Mouse (Mus musculus): ENCODE measurements at regions not wholly inside any gene's neighbourhood (a gene's known extent, or its start where the extent isn't known, plus 50 kb on each side); places are given as distances from the start of the nearest gene placed in this dataset.

DNA sequence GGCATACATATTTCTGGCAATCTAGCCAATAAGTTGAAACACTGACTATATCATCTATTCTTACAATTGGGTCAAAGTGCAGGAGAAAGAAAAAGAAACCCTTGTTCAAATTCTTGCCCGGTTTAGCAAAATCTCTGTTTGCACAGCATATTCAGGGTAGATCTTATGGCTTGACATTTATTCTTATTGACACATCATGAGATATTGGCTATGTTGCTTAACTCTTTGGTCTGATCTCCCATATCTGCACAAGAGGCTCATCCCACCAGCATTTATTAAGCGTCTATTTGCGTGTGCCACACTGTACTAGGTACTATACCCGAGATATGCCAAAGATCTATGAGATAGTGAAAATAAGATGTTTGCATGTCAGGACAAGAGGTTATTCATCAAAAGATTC lies 212.9 kb upstream of the Prep start:
- H3K4me3 ChIP-seq (ENCODE audit: low read length) = no peak overlapping the region
- H3K36me3 ChIP-seq (ENCODE audit: control insufficient read depth, insufficient read depth, low read length) = no peaks in the 10 kb centered on the region
- ATAC-seq = no peak
- H3K9me3 ChIP-seq (ENCODE audit: control insufficient read depth, low read length) = no peaks in the 10 kb centered on the region
- H3K4me1 ChIP-seq (ENCODE audit: control insufficient read depth, insufficient read depth, low read depth, low read length) = no peaks in the 10 kb centered on the region
- no peak overlapping the region for H3K9ac ChIP-seq (ENCODE audit: low read depth, low read length)
- no peaks in the 10 kb centered on the region for H3K27me3 ChIP-seq (replicated peaks; ENCODE audit: control insufficient read depth, insufficient read depth, low read length)
- no peak overlapping the region for H3K4me2 ChIP-seq (ENCODE audit: low read length)
- WGBS = 94% methylated on average over 4 of the region's 4 CpGs
- no peak overlapping the region for H3K27ac ChIP-seq (ENCODE audit: low read depth, low read length)

DNA sequence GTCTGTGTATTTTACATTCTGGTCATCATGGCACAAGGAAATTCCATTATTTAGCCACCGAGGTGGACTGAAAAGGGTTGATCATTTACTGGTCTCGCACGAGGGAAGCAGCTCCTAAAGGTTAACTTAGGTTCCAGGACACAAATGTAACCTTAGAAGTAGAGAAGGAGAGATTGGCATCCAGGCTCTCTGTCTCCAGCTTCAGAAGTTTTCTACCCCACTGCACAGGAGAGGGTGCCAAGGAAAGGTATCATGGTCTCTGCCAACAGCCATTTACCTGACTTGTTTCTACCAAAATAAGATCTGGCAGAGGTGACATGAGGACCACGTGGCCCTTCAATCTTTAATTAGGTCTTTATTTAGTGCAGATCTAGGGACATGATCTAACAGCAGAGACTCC lies 218.0 kb upstream of the Prep start:
- Histone ChIP-seq H3K4me3 (ENCODE audit: low read length) (no peak overlapping the region), H3K4me2 (ENCODE audit: low read length) (no peak overlapping the region), H3K4me1 (ENCODE audit: control insufficient read depth, insufficient read depth, low read depth, low read length) (no peaks in the 10 kb centered on the region), H3K9ac (ENCODE audit: low read depth, low read length) (no peak overlapping the region), H3K27me3 (replicated peaks; ENCODE audit: control insufficient read depth, insufficient read depth, low read length) (no peaks in the 10 kb centered on the region), H3K9me3 (ENCODE audit: control insufficient read depth, low read length) (no peaks in the 10 kb centered on the region), H3K27ac (ENCODE audit: low read depth, low read length) (no peak overlapping the region), H3K36me3 (ENCODE audit: control insufficient read depth, insufficient read depth, low read length) (no peaks in the 10 kb centered on the region)
- ATAC-seq = no peak
- 77% methylated on average over 4 of the region's 4 CpGs for WGBS

DNA sequence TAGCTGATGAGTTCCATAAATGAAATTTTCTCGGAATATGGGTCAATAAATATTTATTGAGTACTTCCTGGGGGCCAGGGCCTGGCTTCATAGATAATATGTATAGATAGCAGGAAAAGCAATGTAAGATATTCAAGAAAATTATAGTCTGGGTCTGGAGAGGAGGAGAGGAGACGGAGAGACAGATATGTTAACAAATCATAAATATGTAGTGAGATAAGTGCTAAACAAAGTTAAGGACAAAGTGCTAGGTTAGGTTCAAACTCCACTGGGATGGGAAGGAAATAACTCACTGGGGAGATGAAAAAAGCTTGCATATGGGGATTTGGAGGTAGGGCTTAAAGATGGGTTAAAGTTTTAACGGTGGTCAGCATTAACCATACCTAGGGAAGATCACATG lies 220.2 kb upstream of the Prep start:
- H3K4me1 ChIP-seq (ENCODE audit: control insufficient read depth, insufficient read depth, low read depth, low read length) = no peaks in the 10 kb centered on the region
- H3K27ac ChIP-seq (ENCODE audit: low read depth, low read length) = no peak overlapping the region
- no peak for ATAC-seq
- 89% methylated on average over 3 of the region's 3 CpGs for WGBS
- no peaks in the 10 kb centered on the region for H3K27me3 ChIP-seq (replicated peaks; ENCODE audit: control insufficient read depth, insufficient read depth, low read length)
- no peak overlapping the region for H3K4me2 ChIP-seq (ENCODE audit: low read length)
- H3K36me3 ChIP-seq (ENCODE audit: control insufficient read depth, insufficient read depth, low read length) = no peaks in the 10 kb centered on the region
- H3K9ac ChIP-seq (ENCODE audit: low read depth, low read length) = no peak overlapping the region
- no peaks in the 10 kb centered on the region for H3K9me3 ChIP-seq (ENCODE audit: control insufficient read depth, low read length)
- no peak overlapping the region for H3K4me3 ChIP-seq (ENCODE audit: low read length)

DNA sequence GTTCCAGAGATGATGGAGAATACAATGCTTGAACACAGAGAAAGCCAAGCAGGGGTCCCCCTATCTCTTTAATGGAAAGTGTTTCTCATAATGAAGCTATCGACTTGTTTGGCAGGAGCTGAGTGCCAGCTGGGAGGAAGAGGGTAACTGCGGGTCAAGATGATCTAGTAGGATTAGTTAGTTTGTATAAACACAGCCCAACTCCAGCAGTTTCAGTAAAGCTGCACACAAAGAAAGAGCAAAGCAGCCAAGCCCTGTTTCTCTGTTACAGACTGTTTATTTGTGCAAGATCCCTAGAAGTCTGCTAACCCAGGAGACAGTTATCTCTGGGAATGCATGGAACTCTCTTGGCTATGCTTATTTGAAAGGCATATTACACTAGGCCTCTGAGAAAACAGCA lies 220.9 kb upstream of the Prep start:
- Histone ChIP-seq H3K27ac (ENCODE audit: low read depth, low read length) (no peak overlapping the region), H3K4me2 (ENCODE audit: low read length) (no peak overlapping the region), H3K9me3 (ENCODE audit: control insufficient read depth, low read length) (no peaks in the 10 kb centered on the region), H3K36me3 (ENCODE audit: control insufficient read depth, insufficient read depth, low read length) (no peaks in the 10 kb centered on the region), H3K4me3 (ENCODE audit: low read length) (no peak overlapping the region), H3K9ac (ENCODE audit: low read depth, low read length) (no peak overlapping the region), H3K27me3 (replicated peaks; ENCODE audit: control insufficient read depth, insufficient read depth, low read length) (no peaks in the 10 kb centered on the region), H3K4me1 (ENCODE audit: control insufficient read depth, insufficient read depth, low read depth, low read length) (no peaks in the 10 kb centered on the region)
- ATAC-seq = no peak
- WGBS = 16% methylated on average over 2 of the region's 2 CpGs

DNA sequence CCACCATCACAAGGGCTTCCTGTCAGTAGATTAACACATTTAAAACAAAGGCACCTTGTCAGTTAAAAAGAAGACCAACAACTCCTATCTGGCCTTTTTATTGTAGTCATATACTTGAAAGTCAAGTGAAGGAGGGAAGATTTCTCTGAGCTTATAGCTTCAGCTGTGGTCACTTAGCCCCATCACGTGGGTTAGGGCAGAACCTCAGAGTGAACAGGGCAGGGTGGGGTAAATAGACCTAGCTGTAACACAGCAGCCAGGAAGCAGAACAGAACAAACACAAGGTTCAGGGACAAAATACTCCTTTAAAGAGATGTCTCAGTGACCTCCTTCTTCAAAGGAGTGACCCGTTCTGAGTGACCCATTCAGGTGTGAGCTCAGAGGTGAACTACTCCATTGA lies 226.6 kb upstream of the Prep start:
- H3K4me1 ChIP-seq (ENCODE audit: control insufficient read depth, insufficient read depth, low read depth, low read length) = no peaks in the 10 kb centered on the region
- no peaks in the 10 kb centered on the region for H3K36me3 ChIP-seq (ENCODE audit: control insufficient read depth, insufficient read depth, low read length)
- no peaks in the 10 kb centered on the region for H3K9me3 ChIP-seq (ENCODE audit: control insufficient read depth, low read length)
- no peaks in the 10 kb centered on the region for H3K27me3 ChIP-seq (replicated peaks; ENCODE audit: control insufficient read depth, insufficient read depth, low read length)
- no peak overlapping the region for H3K9ac ChIP-seq (ENCODE audit: low read depth, low read length)
- no peak overlapping the region for H3K4me2 ChIP-seq (ENCODE audit: low read length)
- H3K27ac ChIP-seq (ENCODE audit: low read depth, low read length) = no peak overlapping the region
- H3K4me3 ChIP-seq (ENCODE audit: low read length) = no peak overlapping the region
- ATAC-seq = no peak
- 82% methylated on average over 2 of the region's 2 CpGs for WGBS

DNA sequence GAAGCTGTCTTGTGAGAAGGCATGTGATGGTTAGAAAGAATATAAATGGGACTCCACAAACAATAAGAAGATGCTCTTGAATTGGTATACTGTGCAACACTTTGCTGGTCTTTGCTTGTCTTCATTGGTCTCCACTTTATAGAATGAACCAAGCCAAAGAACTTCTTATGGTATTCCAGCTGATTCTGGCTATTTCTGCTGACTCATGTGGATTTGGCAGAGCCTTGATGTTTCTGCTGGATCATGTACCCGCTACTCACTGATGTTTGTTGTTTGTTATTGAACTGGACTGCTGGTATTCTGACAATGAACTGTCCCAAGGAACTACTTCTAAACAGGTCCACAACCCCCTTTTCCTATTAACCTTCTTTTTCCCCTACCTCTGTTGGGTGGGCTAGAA lies 234.5 kb upstream of the Prep start:
- Histone ChIP-seq H3K4me3 (ENCODE audit: low read length) (no peak overlapping the region), H3K36me3 (ENCODE audit: control insufficient read depth, insufficient read depth, low read length) (no peaks in the 10 kb centered on the region), H3K9ac (ENCODE audit: low read depth, low read length) (no peak overlapping the region), H3K9me3 (ENCODE audit: control insufficient read depth, low read length) (no peaks in the 10 kb centered on the region), H3K4me1 (ENCODE audit: control insufficient read depth, insufficient read depth, low read depth, low read length) (no peaks in the 10 kb centered on the region), H3K27me3 (replicated peaks; ENCODE audit: control insufficient read depth, insufficient read depth, low read length) (no peaks in the 10 kb centered on the region), H3K27ac (ENCODE audit: low read depth, low read length) (no peak overlapping the region), H3K4me2 (ENCODE audit: low read length) (no peak overlapping the region)
- no peak for ATAC-seq
- 100% methylated on average over 1 of the region's 1 CpGs for WGBS

DNA sequence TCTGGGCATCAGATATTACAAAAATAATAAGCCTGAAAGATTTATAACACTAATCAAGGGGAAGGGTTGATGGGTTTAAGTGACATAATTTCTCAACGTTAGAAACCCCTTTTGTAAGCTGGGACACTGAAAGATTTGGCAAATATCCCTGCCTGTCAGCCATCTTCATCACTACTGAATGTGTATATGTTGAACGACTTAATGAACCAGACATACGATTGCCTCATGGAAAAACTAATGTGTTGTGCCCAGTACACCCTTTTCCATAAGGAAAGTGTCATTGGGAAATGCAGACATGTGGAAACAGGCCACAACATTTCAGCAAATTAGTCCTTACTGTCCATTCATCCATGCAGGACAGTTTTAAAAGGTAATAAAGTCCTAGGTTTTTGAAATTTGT lies 240.7 kb upstream of the Prep start:
- H3K27ac ChIP-seq (ENCODE audit: low read depth, low read length) = no peak overlapping the region
- H3K36me3 ChIP-seq (ENCODE audit: control insufficient read depth, insufficient read depth, low read length) = no peaks in the 10 kb centered on the region
- no peak overlapping the region for H3K4me3 ChIP-seq (ENCODE audit: low read length)
- no peak for ATAC-seq
- H3K9ac ChIP-seq (ENCODE audit: low read depth, low read length) = no peak overlapping the region
- H3K9me3 ChIP-seq (ENCODE audit: control insufficient read depth, low read length) = no peaks in the 10 kb centered on the region
- 71% methylated on average over 3 of the region's 3 CpGs for WGBS
- H3K4me1 ChIP-seq (ENCODE audit: control insufficient read depth, insufficient read depth, low read depth, low read length) = no peaks in the 10 kb centered on the region
- no peaks in the 10 kb centered on the region for H3K27me3 ChIP-seq (replicated peaks; ENCODE audit: control insufficient read depth, insufficient read depth, low read length)
- no peak overlapping the region for H3K4me2 ChIP-seq (ENCODE audit: low read length)

DNA sequence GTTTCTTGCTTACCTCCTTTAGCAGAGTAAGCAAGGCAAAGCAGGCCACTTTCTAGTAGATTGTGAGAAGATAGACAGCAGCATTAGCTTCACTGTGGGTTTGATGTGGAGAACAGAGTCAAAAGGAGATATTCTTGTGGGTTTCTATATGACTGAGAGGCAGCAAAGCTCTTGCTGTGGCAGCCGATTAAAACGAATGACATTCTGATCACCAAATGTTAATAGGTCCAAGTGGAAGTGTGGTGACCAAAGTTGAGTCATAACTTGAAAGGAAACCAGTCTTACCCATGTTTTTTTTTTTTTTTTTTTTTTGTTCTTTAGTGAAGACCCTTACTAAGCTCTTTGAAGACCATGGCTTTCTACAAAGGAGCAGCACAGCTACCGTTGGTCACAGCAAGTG lies 245.3 kb upstream of the Prep start:
- Histone ChIP-seq H3K9me3 (ENCODE audit: control insufficient read depth, low read length) (no peaks in the 10 kb centered on the region), H3K4me1 (ENCODE audit: control insufficient read depth, insufficient read depth, low read depth, low read length) (no peaks in the 10 kb centered on the region), H3K9ac (ENCODE audit: low read depth, low read length) (no peak overlapping the region), H3K4me3 (ENCODE audit: low read length) (no peak overlapping the region), H3K27ac (ENCODE audit: low read depth, low read length) (no peak overlapping the region), H3K4me2 (ENCODE audit: low read length) (no peak overlapping the region), H3K27me3 (replicated peaks; ENCODE audit: control insufficient read depth, insufficient read depth, low read length) (no peaks in the 10 kb centered on the region), H3K36me3 (ENCODE audit: control insufficient read depth, insufficient read depth, low read length) (no peaks in the 10 kb centered on the region)
- ATAC-seq = no peak
- 94% methylated on average over 3 of the region's 3 CpGs for WGBS

DNA sequence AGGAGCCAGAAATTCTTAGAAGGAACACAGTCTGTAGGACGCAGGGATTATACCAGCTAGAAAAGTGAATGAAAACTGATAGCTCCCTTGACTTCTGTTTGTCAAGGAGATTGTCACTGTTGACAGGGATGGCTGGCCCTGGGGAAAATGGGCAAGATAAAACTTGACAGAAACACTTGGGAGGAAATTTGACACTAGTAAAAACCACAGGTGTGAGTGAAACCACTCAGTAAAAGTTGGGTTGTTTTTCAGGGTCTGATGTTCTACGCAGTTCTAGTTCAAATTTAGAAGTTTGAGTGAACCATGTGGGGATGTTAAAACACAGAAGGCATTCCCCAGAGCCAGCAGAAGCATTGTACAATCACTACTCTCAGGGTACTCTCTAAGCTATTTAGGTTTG lies 246.6 kb upstream of the Prep start:
- Histone ChIP-seq H3K4me1 (ENCODE audit: control insufficient read depth, insufficient read depth, low read depth, low read length) (no peaks in the 10 kb centered on the region), H3K9me3 (ENCODE audit: control insufficient read depth, low read length) (no peaks in the 10 kb centered on the region), H3K9ac (ENCODE audit: low read depth, low read length) (no peak overlapping the region), H3K36me3 (ENCODE audit: control insufficient read depth, insufficient read depth, low read length) (no peaks in the 10 kb centered on the region), H3K27me3 (replicated peaks; ENCODE audit: control insufficient read depth, insufficient read depth, low read length) (no peaks in the 10 kb centered on the region), H3K4me3 (ENCODE audit: low read length) (no peak overlapping the region), H3K4me2 (ENCODE audit: low read length) (no peak overlapping the region), H3K27ac (ENCODE audit: low read depth, low read length) (no peak overlapping the region)
- no peak for ATAC-seq
- WGBS = 83% methylated on average over 2 of the region's 2 CpGs

DNA sequence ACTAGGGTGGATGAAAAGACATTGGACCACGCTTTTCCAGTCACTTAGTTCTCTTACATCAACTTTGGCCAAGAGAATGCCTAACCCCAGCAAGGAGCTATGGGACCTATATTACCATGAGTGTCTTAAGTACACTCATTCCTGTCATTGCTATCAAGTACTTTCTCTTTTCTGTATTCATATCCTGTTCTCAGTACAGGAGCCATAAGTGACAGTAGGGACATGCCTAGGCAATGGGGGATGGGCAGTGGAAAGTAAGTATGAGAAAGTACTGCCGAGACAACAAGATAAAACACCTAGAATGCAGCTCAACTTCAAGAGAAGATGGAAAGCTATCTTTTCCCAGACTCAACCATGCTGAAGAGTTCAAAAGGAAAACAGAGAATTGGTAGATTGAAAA lies 247.6 kb upstream of the Prep start:
- ATAC-seq = no peak
- Histone ChIP-seq H3K27me3 (replicated peaks; ENCODE audit: control insufficient read depth, insufficient read depth, low read length) (no peaks in the 10 kb centered on the region), H3K4me1 (ENCODE audit: control insufficient read depth, insufficient read depth, low read depth, low read length) (no peaks in the 10 kb centered on the region), H3K9me3 (ENCODE audit: control insufficient read depth, low read length) (no peaks in the 10 kb centered on the region), H3K36me3 (ENCODE audit: control insufficient read depth, insufficient read depth, low read length) (no peaks in the 10 kb centered on the region), H3K4me3 (ENCODE audit: low read length) (no peak overlapping the region), H3K9ac (ENCODE audit: low read depth, low read length) (no peak overlapping the region), H3K27ac (ENCODE audit: low read depth, low read length) (no peak overlapping the region), H3K4me2 (ENCODE audit: low read length) (no peak overlapping the region)
- WGBS = 92% methylated on average over 2 of the region's 2 CpGs
